Mouse (Mus musculus): ENCODE measurements around the gene Aatf.
"Not testable (repeated sequence)": the region's sequence is repeated elsewhere in the genome, so short reads cannot be mapped to it uniquely, and the experiment has no call there.

The Aatf gene

GRCm38 (mm10) chr11:84434879-84435278 is 78.4 kb downstream of the Aatf start:
- DNase-seq (ENCODE audit: low spot score): no peak

- DNase-seq (ENCODE audit: low spot score): no peak
Observed at GRCm38 (mm10) chr11:84430336-84430735, 83.0 kb downstream of the Aatf start.

- peak; percentile 81 for DNase-seq (ENCODE audit: low spot score)
Observed at GRCm38 (mm10) chr11:84429581-84429980, 83.7 kb downstream of the Aatf start.

- no peak for DNase-seq (ENCODE audit: low spot score)
Observed at GRCm38 (mm10) chr11:84426633-84426998, 86.7 kb downstream of the Aatf start.

GRCm38 (mm10) chr11:84425736-84426632 is 87.3 kb downstream of the Aatf start:
- no peak for DNase-seq (ENCODE audit: low spot score)

GRCm38 (mm10) chr11:84420779-84421178 is 92.5 kb downstream of the Aatf start:
- no peak for DNase-seq (ENCODE audit: low spot score)

GRCm38 (mm10) chr11:84413111-84413510 is 100.2 kb downstream of the Aatf start:
- no peak for DNase-seq (ENCODE audit: low spot score)

- peak; percentile 33 for DNase-seq (ENCODE audit: low spot score)
Observed at GRCm38 (mm10) chr11:84412201-84412934, 101.0 kb downstream of the Aatf start.

GRCm38 (mm10) chr11:84411642-84412018 is 101.7 kb downstream of the Aatf start:
- DNase-seq (ENCODE audit: low spot score): no peak

GRCm38 (mm10) chr11:84410879-84411641 is 102.3 kb downstream of the Aatf start:
- no peak for DNase-seq (ENCODE audit: low spot score)

GRCm38 (mm10) chr11:84410383-84410782 is 102.9 kb downstream of the Aatf start:
- no peak for DNase-seq (ENCODE audit: low spot score)

- no peak for DNase-seq (ENCODE audit: low spot score)
Observed at GRCm38 (mm10) chr11:84406733-84407132, 106.6 kb downstream of the Aatf start.

- DNase-seq (ENCODE audit: low spot score): no peak
Observed at GRCm38 (mm10) chr11:84395010-84395409, 118.3 kb downstream of the Aatf start.

- DNase-seq (ENCODE audit: low spot score): no peak
Observed at GRCm38 (mm10) chr11:84393571-84393970, 119.8 kb downstream of the Aatf start.

GRCm38 (mm10) chr11:84392066-84392465 is 121.3 kb downstream of the Aatf start:
- not testable (repeated sequence) for DNase-seq (ENCODE audit: low spot score)

GRCm38 (mm10) chr11:84391126-84391525 is 122.2 kb downstream of the Aatf start:
- no peak for DNase-seq (ENCODE audit: low spot score)

GRCm38 (mm10) chr11:84389332-84389731 is 124.0 kb downstream of the Aatf start:
- DNase-seq (ENCODE audit: low spot score): no peak

- DNase-seq (ENCODE audit: low spot score): peak; percentile 29
Observed at GRCm38 (mm10) chr11:84383891-84384290, 129.4 kb downstream of the Aatf start.

- DNase-seq (ENCODE audit: low spot score): peak; percentile 40
Observed at GRCm38 (mm10) chr11:84382450-84382849, 130.9 kb downstream of the Aatf start.

GRCm38 (mm10) chr11:84376510-84377365 is 136.6 kb downstream of the Aatf start:
- DNase-seq (ENCODE audit: low spot score): no peak

- DNase-seq (ENCODE audit: low spot score): no peak
Observed at GRCm38 (mm10) chr11:84375951-84376496, 137.3 kb downstream of the Aatf start.

Measured in embryo, embryonic 10 days (tissue).